Mouse (Mus musculus): Measurements from ENCODE around the gene Nptx1. TPM values are rescaled to one million over a fixed set of nuclear protein-coding genes. Genes with fewer than 3 reads are reported as not detected.

Gene Nptx1
- total RNA-seq, 1 experiment from 2014 or later: 0.10 TPM

GRCm38 (mm10) chr11:119514108-119514860 is 33.3 kb downstream of the Nptx1 start:
- no peak for ATAC-seq (replicated peaks in 1 of 2; ENCODE audit: insufficient read depth in 1 of 2, low FRiP score in 2 of 2, low TSS enrichment in 1 of 2, low read depth in 1 of 2, poor library complexity in 2 of 2, severe bottlenecking in 2 of 2)

GRCm38 (mm10) chr11:119513038-119513659 is 34.4 kb downstream of the Nptx1 start:
- no peak for ATAC-seq (replicated peaks in 1 of 2; ENCODE audit: insufficient read depth in 1 of 2, low FRiP score in 2 of 2, low TSS enrichment in 1 of 2, low read depth in 1 of 2, poor library complexity in 2 of 2, severe bottlenecking in 2 of 2)

- no peak for ATAC-seq (replicated peaks in 1 of 2; ENCODE audit: insufficient read depth in 1 of 2, low FRiP score in 2 of 2, low TSS enrichment in 1 of 2, low read depth in 1 of 2, poor library complexity in 2 of 2, severe bottlenecking in 2 of 2)
Measured at GRCm38 (mm10) chr11:119509165-119509776, 38.3 kb downstream of the Nptx1 start.

GRCm38 (mm10) chr11:119507772-119508171 is 39.8 kb downstream of the Nptx1 start:
- ATAC-seq (replicated peaks in 1 of 2; ENCODE audit: insufficient read depth in 1 of 2, low FRiP score in 2 of 2, low TSS enrichment in 1 of 2, low read depth in 1 of 2, poor library complexity in 2 of 2, severe bottlenecking in 2 of 2): no peak

- ATAC-seq (replicated peaks in 1 of 2; ENCODE audit: insufficient read depth in 1 of 2, low FRiP score in 2 of 2, low TSS enrichment in 1 of 2, low read depth in 1 of 2, poor library complexity in 2 of 2, severe bottlenecking in 2 of 2): no peak
Measured at GRCm38 (mm10) chr11:119506386-119506785, 41.2 kb downstream of the Nptx1 start.

- peak; percentile 78 to 86; a peak in 3 of 4 replicates for ATAC-seq (replicated peaks in 1 of 2; ENCODE audit: insufficient read depth in 1 of 2, low FRiP score in 2 of 2, low TSS enrichment in 1 of 2, low read depth in 1 of 2, poor library complexity in 2 of 2, severe bottlenecking in 2 of 2)
Measured at GRCm38 (mm10) chr11:119503675-119504074, 43.9 kb downstream of the Nptx1 start.

- ATAC-seq (replicated peaks in 1 of 2; ENCODE audit: insufficient read depth in 1 of 2, low FRiP score in 2 of 2, low TSS enrichment in 1 of 2, low read depth in 1 of 2, poor library complexity in 2 of 2, severe bottlenecking in 2 of 2): no peak
Measured at GRCm38 (mm10) chr11:119500011-119500410, 47.5 kb downstream of the Nptx1 start.

- ATAC-seq (replicated peaks in 1 of 2; ENCODE audit: insufficient read depth in 1 of 2, low FRiP score in 2 of 2, low TSS enrichment in 1 of 2, low read depth in 1 of 2, poor library complexity in 2 of 2, severe bottlenecking in 2 of 2): no peak
Measured at GRCm38 (mm10) chr11:119499297-119499696, 48.3 kb downstream of the Nptx1 start.

- ATAC-seq (replicated peaks in 1 of 2; ENCODE audit: insufficient read depth in 1 of 2, low FRiP score in 2 of 2, low TSS enrichment in 1 of 2, low read depth in 1 of 2, poor library complexity in 2 of 2, severe bottlenecking in 2 of 2): no peak
Measured at GRCm38 (mm10) chr11:119497451-119497850, 50.1 kb downstream of the Nptx1 start.

GRCm38 (mm10) chr11:119496147-119496546 is 51.4 kb downstream of the Nptx1 start:
- ATAC-seq (replicated peaks in 1 of 2; ENCODE audit: insufficient read depth in 1 of 2, low FRiP score in 2 of 2, low TSS enrichment in 1 of 2, low read depth in 1 of 2, poor library complexity in 2 of 2, severe bottlenecking in 2 of 2): no peak

- no peak for ATAC-seq (replicated peaks in 1 of 2; ENCODE audit: insufficient read depth in 1 of 2, low FRiP score in 2 of 2, low TSS enrichment in 1 of 2, low read depth in 1 of 2, poor library complexity in 2 of 2, severe bottlenecking in 2 of 2)
Measured at GRCm38 (mm10) chr11:119493516-119493915, 54.0 kb downstream of the Nptx1 start.

GRCm38 (mm10) chr11:119492830-119493229 is 54.7 kb downstream of the Nptx1 start:
- ATAC-seq (replicated peaks in 1 of 2; ENCODE audit: insufficient read depth in 1 of 2, low FRiP score in 2 of 2, low TSS enrichment in 1 of 2, low read depth in 1 of 2, poor library complexity in 2 of 2, severe bottlenecking in 2 of 2): no peak

GRCm38 (mm10) chr11:119491690-119492087 is 55.9 kb downstream of the Nptx1 start:
- ATAC-seq (replicated peaks in 1 of 2; ENCODE audit: insufficient read depth in 1 of 2, low FRiP score in 2 of 2, low TSS enrichment in 1 of 2, low read depth in 1 of 2, poor library complexity in 2 of 2, severe bottlenecking in 2 of 2): no peak

- ATAC-seq (replicated peaks in 1 of 2; ENCODE audit: insufficient read depth in 1 of 2, low FRiP score in 2 of 2, low TSS enrichment in 1 of 2, low read depth in 1 of 2, poor library complexity in 2 of 2, severe bottlenecking in 2 of 2): peak; percentile 93 to 96
Measured at GRCm38 (mm10) chr11:119490861-119491689, 56.5 kb downstream of the Nptx1 start, which contains the start of gene Endov. Gene Endov, plus strand, starts transcription at chr11:119491347.
